Mouse (Mus musculus) adrenal gland, postnatal 14 days (tissue): ENCODE results near the gene Ifrd2. TPM values are rescaled to one million over a fixed set of nuclear protein-coding genes. Genes with fewer than 3 reads are reported as not detected.

ENCODE experiments used
- DNase-seq: peaks from one replicate; pipeline ENCODE4 v3.0.0; 2021; ENCODE audit warnings: mixed read lengths
- total RNA-seq: library from RNA; stranded (reverse); gene quantifications from 2 replicates; pipeline ENCODE4 v1.2.3, GENCODE M21; 2021

The Ifrd2 gene
- total RNA-seq, 1 experiment from 2014 or later: 43.1 TPM

GRCm38 (mm10) chr9:107640257-107640772 is 52.9 kb downstream of the Ifrd2 start:
- DNase-seq: peak; percentile 37

GRCm38 (mm10) chr9:107641666-107642065 is 54.2 kb downstream of the Ifrd2 start:
- no peak for DNase-seq

Other genes starting within 250 kb of the Ifrd2 start
- gene Hemk1, start 249.3 kb upstream of the Ifrd2 start, total RNA-seq: 23.1 and 23.9 TPM in 2 replicates
- gene 6430571L13Rik, start 247.0 kb upstream of the Ifrd2 start, total RNA-seq: 2.3 and 2.8 TPM in 2 replicates
- gene Cacna2d2, start 188.0 kb upstream of the Ifrd2 start, total RNA-seq: 5.1 and 6.6 TPM in 2 replicates
- 36.1 and 36.9 TPM in 2 replicates for gene Tmem115, start 53.7 kb upstream of the Ifrd2 start, total RNA-seq
- gene Cyb561d2, start 45.4 kb upstream of the Ifrd2 start, total RNA-seq: 14.0 and 17.4 TPM in 2 replicates
- 21.5 and 22.2 TPM in 2 replicates for gene Nprl2, start 45.4 kb upstream of the Ifrd2 start, total RNA-seq
- gene Zmynd10, start 40.3 kb upstream of the Ifrd2 start, total RNA-seq: 0.19 and 0.38 TPM in 2 replicates
- 22.9 and 26.2 TPM in 2 replicates for gene Rassf1, start 36.1 kb upstream of the Ifrd2 start, total RNA-seq
- 32.7 and 37.9 TPM in 2 replicates for gene Tusc2, start 24.4 kb upstream of the Ifrd2 start, total RNA-seq
- 35.0 and 38.9 TPM in 2 replicates for gene Hyal2, start 19.7 kb upstream of the Ifrd2 start, total RNA-seq
- 9.9 and 17.6 TPM in 2 replicates for gene Hyal1, start 10.7 kb upstream of the Ifrd2 start, total RNA-seq
- 19.6 and 21.0 TPM in 2 replicates for gene Naa80, start 8.8 kb upstream of the Ifrd2 start, total RNA-seq
- gene Hyal3, start 6.8 kb upstream of the Ifrd2 start, total RNA-seq: 1.4 and 1.6 TPM in 2 replicates
- gene Sema3b, start 21.6 kb downstream of the Ifrd2 start, total RNA-seq: 8.3 and 8.7 TPM in 2 replicates
- gene Gnai2, start 47.7 kb downstream of the Ifrd2 start, total RNA-seq: 249 and 284 TPM in 2 replicates
- 4.9 and 85.2 TPM in 2 replicates for gene Slc38a3, start 81.9 kb downstream of the Ifrd2 start, total RNA-seq
- gene Gnat1, start 92.1 kb downstream of the Ifrd2 start, total RNA-seq: 0.34 and 0.41 TPM in 2 replicates
- 22.8 and 25.9 TPM in 2 replicates for gene Sema3f, start 122.8 kb downstream of the Ifrd2 start, total RNA-seq
- gene Rbm5, start 183.4 kb downstream of the Ifrd2 start, total RNA-seq: 108 and 137 TPM in 2 replicates